Mouse (Mus musculus): ENCODE data around the gene Prss8.

DNA sequence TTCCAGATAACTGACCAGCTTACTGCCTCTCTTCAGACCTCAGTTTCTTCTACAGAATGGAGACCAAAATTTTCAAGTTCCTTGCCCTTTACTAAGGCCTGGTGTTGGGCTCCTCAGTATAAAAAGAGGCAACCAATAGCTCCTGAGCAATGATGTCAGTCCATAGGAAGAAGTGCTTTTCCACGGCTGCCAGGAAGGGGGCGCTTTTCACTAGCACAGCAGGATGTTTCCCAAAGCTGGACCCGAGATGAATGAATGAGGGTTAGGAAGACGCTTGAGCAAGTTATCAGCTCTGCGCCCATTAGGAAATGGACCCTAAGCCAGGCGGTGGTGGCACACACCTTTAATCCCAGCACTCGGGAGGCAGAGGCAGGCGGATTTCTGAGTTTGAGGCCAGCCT is 8.4 kb downstream of the Prss8 start:
- TF ChIP-seq POLR2A (IDR thresholded peaks at IDR 0.05; ENCODE audit: low read depth, low read length) (no peak), CTCF (IDR thresholded peaks at IDR 0.05; ENCODE audit: borderline replicate concordance, insufficient read depth, low read length) (peak; percentile 16; the same call in 1 of the 2 replicates)

Data from embryonic fibroblast, embryonic 13.5 days (primary cell).